Comparison of ENCODE assay signal across 8 mouse cellular contexts in the genomic region with DNA sequence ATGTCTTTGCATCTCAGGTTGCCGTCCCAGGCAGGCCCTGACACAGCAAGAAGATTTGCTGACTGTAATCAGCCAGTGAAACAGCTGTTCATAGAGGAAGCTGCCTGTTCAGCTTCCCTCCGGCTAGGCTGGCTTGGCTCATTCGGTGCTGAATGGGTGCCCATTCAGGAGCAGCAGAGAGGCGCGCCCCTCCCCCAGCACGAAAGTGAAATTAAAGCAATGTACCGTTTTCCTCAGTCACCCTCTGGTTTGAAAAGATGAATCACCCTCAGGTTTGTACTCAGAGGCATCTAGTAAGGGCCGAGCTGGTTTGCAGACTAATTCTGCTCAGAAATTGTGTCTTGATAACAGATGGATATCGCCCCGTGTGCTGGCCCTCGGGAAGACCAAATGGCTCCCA.
A peak's percentile ranks its signal among the peaks of the same experiment; 100 is the strongest.
DNase-seq lines count a peak whose midpoint lies in the region; ATAC-seq and TF ChIP-seq lines count a peak whose summit lies in the region.
"Had no signal": no experiment of that assay in that cellular context is flagged by ENCODE, and none has a peak within 500 bp of the region (broad histone marks: within the 10 kb centered on the region; RNA-seq: fewer than 3 reads in every experiment).

No protein-coding gene starts in this region.

- 5% methylated on average over 11 of the region's 11 CpGs for WGBS in cerebellum, adult 2 months
- WGBS in kidney, postnatal 0 days = 41% methylated on average over 11 of the region's 11 CpGs

- no peak for TF ChIP-seq CTCF in cerebellum, adult 2 months (IDR thresholded peaks at IDR 0.05; ENCODE audit: borderline replicate concordance, insufficient read depth, low read depth, low read length)
- no peak for TF ChIP-seq CTCF in kidney, postnatal 0 days (IDR thresholded peaks at IDR 0.05; ENCODE audit: low read depth)

- no peak overlapping the region for H3K4me2 ChIP-seq in kidney, postnatal 0 days (ENCODE audit: low read length)
- H3K4me2 ChIP-seq: limb, embryonic 15.5 days had no signal

- no peaks in the 10 kb centered on the region for H3K36me3 ChIP-seq in kidney, postnatal 0 days (ENCODE audit: insufficient read depth, low read length)
- H3K36me3 ChIP-seq: limb, embryonic 15.5 days had no signal

- H3K4me1 ChIP-seq in cerebellum, adult 2 months (ENCODE audit: control insufficient read depth, insufficient read depth, low read length) = peaks cover 4% of the 10 kb centered on the region
- no peaks in the 10 kb centered on the region for H3K4me1 ChIP-seq in kidney, postnatal 0 days (replicated peaks; ENCODE audit: insufficient read depth, low read length)

- ATAC-seq in kidney, postnatal 0 days (replicated peaks; ENCODE audit: low FRiP score, low read depth) = no peak; the same call in 1 of the 2 replicates
- peak; percentile 62 for ATAC-seq in megakaryocyte, adult 5-6 weeks (ENCODE audit: poor library complexity, severe bottlenecking)

- no peak for TF ChIP-seq POLR2A in cerebellum, adult 2 months (IDR thresholded peaks at IDR 0.05; ENCODE audit: borderline replicate concordance, insufficient read depth, low read length)

- H3K27me3 ChIP-seq in cerebellum, adult 2 months (ENCODE audit: control insufficient read depth, insufficient read depth, low read length) = no peaks in the 10 kb centered on the region
- no peaks in the 10 kb centered on the region for H3K27me3 ChIP-seq in kidney, postnatal 0 days (ENCODE audit: insufficient read depth, low read length)
- H3K27me3 ChIP-seq: limb, embryonic 15.5 days had no signal

- peak; percentile 7 to 21 for DNase-seq in spleen, adult 18-20 months
- DNase-seq in spleen, adult 12 weeks (ENCODE audit: low spot score) = no peak
- DNase-seq in cerebellum, adult 2 months = peak; percentile 53 to 61
- DNase-seq in gastrocnemius, adult 8-10 months (ENCODE audit: low spot score in 2 of 2) = peak; percentile 20 to 47
- DNase-seq in kidney, postnatal 0 days (ENCODE audit: low spot score) = peak; percentile 8
- DNase-seq in thymus, postnatal 10 days (ENCODE audit: low spot score in 2 of 2) = peak; percentile 4 to 25

- no peak overlapping the region for H3K27ac ChIP-seq in cerebellum, adult 2 months (ENCODE audit: insufficient read depth, low read length)
- H3K27ac ChIP-seq in kidney, postnatal 0 days = no peak overlapping the region
- H3K27ac ChIP-seq: limb, embryonic 15.5 days had no signal

- H3K9me3 ChIP-seq in kidney, postnatal 0 days (replicated peaks; ENCODE audit: low read length) = no peaks in the 10 kb centered on the region
- H3K9me3 ChIP-seq: limb, embryonic 15.5 days had no signal

- peak overlapping the region; percentile 12 for H3K4me3 ChIP-seq in cerebellum, adult 2 months (replicated peaks; ENCODE audit: insufficient read depth, low read depth, low read length)
- H3K4me3 ChIP-seq in kidney, postnatal 0 days (replicated peaks; ENCODE audit: low read depth, low read length) = no peak overlapping the region
- H3K4me3 ChIP-seq: limb, embryonic 15.5 days had no signal

- H3K9ac ChIP-seq in kidney, postnatal 0 days (ENCODE audit: low read depth, low read length) = no peak overlapping the region
- H3K9ac ChIP-seq: limb, embryonic 15.5 days had no signal
